22 mouse cellular contexts compared by ENCODE assay signal in the genomic region with DNA sequence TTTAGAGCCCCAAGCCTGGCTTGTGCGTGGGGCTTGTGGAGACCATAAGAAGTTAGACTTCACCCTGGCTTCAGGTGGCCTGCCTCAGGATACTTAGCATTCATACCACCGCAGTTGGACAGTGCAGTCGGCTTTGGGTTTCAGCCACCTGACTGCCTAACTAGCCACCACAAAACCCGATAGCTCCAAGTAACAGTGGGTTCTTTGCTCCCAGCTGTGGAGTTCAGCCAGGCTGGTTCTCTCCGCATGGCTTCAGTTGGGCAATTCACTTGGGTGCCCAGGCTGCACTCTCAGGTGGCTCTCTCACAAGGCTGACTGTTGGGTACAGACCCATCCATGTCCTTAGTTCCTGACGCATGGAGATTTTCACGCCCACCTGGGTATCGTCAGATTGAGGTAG. TPM values are rescaled to one million over a fixed set of nuclear protein-coding genes. Genes with fewer than 3 reads are reported as not detected.
DNase-seq lines count a peak whose midpoint lies in the region; ATAC-seq lines count a peak whose summit lies in the region.
"Had no signal": no experiment of that assay in that cellular context is flagged by ENCODE, and none has a peak within 500 bp of the region (broad histone marks: within the 10 kb centered on the region; RNA-seq: fewer than 3 reads in every experiment).

No protein-coding gene starts in this region.

- H3K9me3 ChIP-seq in forebrain, embryonic 16.5 days (ENCODE audit: control insufficient read depth, low read length) = peaks cover 4% of the 10 kb centered on the region; the same call in 1 of the 2 replicates
- H3K9me3 ChIP-seq: embryonic facial prominence, embryonic 12.5 days had no signal

- no peak for ATAC-seq in forebrain, embryonic 16.5 days
- ATAC-seq: forebrain, embryonic 13.5 days; Patski had no signal

- no peaks in the 10 kb centered on the region for H3K27me3 ChIP-seq in forebrain, embryonic 16.5 days (replicated peaks; ENCODE audit: control insufficient read depth, insufficient read depth, low read length)
- H3K27me3 ChIP-seq: CH12.LX; embryonic facial prominence, embryonic 12.5 days; forebrain, embryonic 13.5 days; Patski had no signal

- H3K27ac ChIP-seq in forebrain, embryonic 16.5 days (ENCODE audit: low read length) = no peak overlapping the region
- H3K27ac ChIP-seq: embryonic facial prominence, embryonic 10.5 days; embryonic facial prominence, embryonic 12.5 days; forebrain, embryonic 13.5 days had no signal

- H3K9ac ChIP-seq in forebrain, embryonic 16.5 days (replicated peaks; ENCODE audit: low read depth, low read length) = no peak overlapping the region
- H3K9ac ChIP-seq: embryonic facial prominence, embryonic 12.5 days; forebrain, embryonic 13.5 days had no signal

- 83% methylated on average over 8 of the region's 8 CpGs for WGBS in forebrain, embryonic 16.5 days

- no peaks in the 10 kb centered on the region for H3K36me3 ChIP-seq in forebrain, embryonic 16.5 days (ENCODE audit: control insufficient read depth, insufficient read depth)
- H3K36me3 ChIP-seq: embryonic facial prominence, embryonic 10.5 days; embryonic facial prominence, embryonic 12.5 days; G1E had no signal

- no peaks in the 10 kb centered on the region for H3K4me1 ChIP-seq in forebrain, embryonic 16.5 days (replicated peaks; ENCODE audit: control insufficient read depth, insufficient read depth, low read length)
- H3K4me1 ChIP-seq: embryonic facial prominence, embryonic 10.5 days; embryonic facial prominence, embryonic 12.5 days; forebrain, embryonic 13.5 days had no signal

- peak; percentile 59 for DNase-seq in gastrocnemius, adult 18-20 months (ENCODE audit: low spot score)
- no peak for DNase-seq in gastrocnemius, postnatal 10 days
- DNase-seq in heart, adult 11 months = peak; percentile 86
- no peak for DNase-seq in heart, adult 9 months (ENCODE audit: low spot score in 2 of 2)
- DNase-seq in gastrocnemius, postnatal 25 days = peak; percentile 58
- no peak for DNase-seq in kidney, adult 8-10 months
- DNase-seq: adrenal gland, adult 8-10 months; adrenal gland, postnatal 14 days; adrenal gland, postnatal 36 days; B cell, adult 2 months; cerebellum, adult 11-12 months; cerebellum, adult 2 months; cerebellum, adult 9-10 months; cerebellum, postnatal 10 days; cerebellum, postnatal 25 days had no signal

- no peak overlapping the region for H3K4me2 ChIP-seq in forebrain, embryonic 16.5 days (ENCODE audit: low read length)
- H3K4me2 ChIP-seq: embryonic facial prominence, embryonic 12.5 days; forebrain, embryonic 13.5 days had no signal

- H3K4me3 ChIP-seq in forebrain, embryonic 16.5 days (replicated peaks; ENCODE audit: low read length) = no peak overlapping the region
- H3K4me3 ChIP-seq: embryonic facial prominence, embryonic 10.5 days; embryonic facial prominence, embryonic 12.5 days; forebrain, embryonic 13.5 days had no signal

RNA-seq across cellular contexts. Expression of gene Tmem154, which starts 44.0 kb away (rescaled TPM):
- total RNA-seq in gastrocnemius, adult 18-20 months (2021) = under 1 TPM; 0.78 to 0.98 TPM
- total RNA-seq in gastrocnemius, postnatal 10 days (2021) = 1 to 10 TPM; 2.1 to 3.1 TPM
- under 1 TPM; 0.38 TPM for total RNA-seq in gastrocnemius, postnatal 25 days (2021)
- 0.85 and 1.2 TPM in 2 replicates for polyA plus RNA-seq in forebrain, embryonic 16.5 days (2015; fragmentation: Nextera tagmentation; extraction: Ambion mirVana)

Comparison
In these comparisons a context has a peak if more than half of its experiments do, and no peak if none do; other contexts are left out.
1. DNase-seq: peak in gastrocnemius, adult 18-20 months (single experiment), heart, adult 11 months (single experiment) and gastrocnemius, postnatal 25 days (single experiment); none in gastrocnemius, postnatal 10 days (single experiment), heart, adult 9 months (0 of 2) and kidney, adult 8-10 months (0 of 2).